15 mouse cellular contexts compared by ENCODE assay signal in the genomic region with DNA sequence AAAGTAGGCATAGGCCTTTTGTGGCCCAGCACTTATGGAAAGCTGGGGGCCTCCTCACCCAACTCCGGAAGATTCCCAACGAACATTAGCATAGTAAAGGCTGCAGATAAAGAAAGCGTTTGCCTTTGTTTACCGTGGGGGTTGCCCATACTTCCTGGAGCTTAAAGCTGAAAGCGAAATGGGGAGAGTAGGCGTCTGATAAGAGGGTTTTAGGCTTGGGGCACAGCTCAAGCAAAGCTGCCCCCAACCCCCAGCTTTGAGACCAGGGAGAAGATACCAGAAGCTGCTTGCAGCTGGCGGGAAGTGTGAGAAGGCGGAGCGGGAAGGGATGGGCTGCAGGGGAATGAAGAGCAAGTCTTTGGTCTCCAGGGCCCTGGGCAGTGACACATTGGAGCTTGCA.
DNase-seq lines count a peak whose midpoint lies in the region; ATAC-seq lines count a peak whose summit lies in the region.
"Had no signal": no experiment of that assay in that cellular context is flagged by ENCODE, and none has a peak within 500 bp of the region (broad histone marks: within the 10 kb centered on the region; RNA-seq: fewer than 3 reads in every experiment).

No protein-coding gene starts in this region.

- H3K36me3 ChIP-seq in midbrain, embryonic 10.5 days, result no peaks in the 10 kb centered on the region
- no peaks in the 10 kb centered on the region for H3K36me3 ChIP-seq in midbrain, embryonic 15.5 days (replicated peaks)
- H3K36me3 ChIP-seq: embryonic facial prominence, embryonic 15.5 days; forebrain, embryonic 12.5 days; limb, embryonic 12.5 days; neural tube, embryonic 15.5 days had no signal

- WGBS in midbrain, embryonic 10.5 days, result 15% methylated on average over 9 of the region's 9 CpGs
- 20% methylated on average over 9 of the region's 9 CpGs for WGBS in midbrain, embryonic 15.5 days

- peaks cover 54% of the 10 kb centered on the region for H3K4me1 ChIP-seq in midbrain, embryonic 10.5 days
- peaks cover 14% of the 10 kb centered on the region for H3K4me1 ChIP-seq in midbrain, embryonic 15.5 days

- ATAC-seq in midbrain, embryonic 15.5 days (replicated peaks), result no peak

- no peak overlapping the region for H3K4me3 ChIP-seq in midbrain, embryonic 10.5 days
- H3K4me3 ChIP-seq in midbrain, embryonic 15.5 days, result no peak overlapping the region
- H3K4me3 ChIP-seq: embryonic facial prominence, embryonic 15.5 days; forebrain, embryonic 12.5 days; limb, embryonic 12.5 days; neural tube, embryonic 15.5 days had no signal

- no peaks in the 10 kb centered on the region for H3K9me3 ChIP-seq in midbrain, embryonic 10.5 days (replicated peaks)
- H3K9me3 ChIP-seq in midbrain, embryonic 15.5 days, result no peaks in the 10 kb centered on the region
- H3K9me3 ChIP-seq: embryonic facial prominence, embryonic 15.5 days; forebrain, embryonic 12.5 days; limb, embryonic 12.5 days; neural tube, embryonic 15.5 days had no signal

- H3K9ac ChIP-seq in midbrain, embryonic 15.5 days, result no peak overlapping the region
- H3K9ac ChIP-seq: embryonic facial prominence, embryonic 15.5 days; forebrain, embryonic 12.5 days; limb, embryonic 12.5 days; neural tube, embryonic 15.5 days had no signal

- no peak overlapping the region for H3K4me2 ChIP-seq in midbrain, embryonic 15.5 days
- H3K4me2 ChIP-seq: embryonic facial prominence, embryonic 15.5 days; forebrain, embryonic 12.5 days; limb, embryonic 12.5 days; neural tube, embryonic 15.5 days had no signal

- DNase-seq in kidney, postnatal 10 days, result peak; percentile 33
- DNase-seq in kidney, adult 18-20 months, result no peak
- peak; percentile 24 for DNase-seq in midbrain, embryonic 10.5 days (ENCODE audit: low spot score)
- DNase-seq in MEL-GATA-1-ER (ENCODE audit: extremely low read depth, low read depth), result peak; percentile 76
- no peak for DNase-seq in gastrocnemius, postnatal 4 days (ENCODE audit: low spot score in 2 of 2)
- DNase-seq in cerebellum, adult 9-11 months, result no peak
- DNase-seq: adrenal gland, postnatal 25 days; cerebellum, adult 8-10 months; kidney, adult 9 months had no signal

- H3K27ac ChIP-seq in midbrain, embryonic 10.5 days (replicated peaks), result peak overlapping the region; percentile 64
- no peak overlapping the region for H3K27ac ChIP-seq in midbrain, embryonic 15.5 days
- H3K27ac ChIP-seq: embryonic facial prominence, embryonic 15.5 days; forebrain, embryonic 12.5 days; hindbrain, postnatal 0 days; limb, embryonic 12.5 days; neural tube, embryonic 15.5 days had no signal

- peaks cover 100% of the 10 kb centered on the region for H3K27me3 ChIP-seq in midbrain, embryonic 10.5 days (ENCODE audit: low read depth, poor library complexity, severe bottlenecking)
- H3K27me3 ChIP-seq in midbrain, embryonic 15.5 days (replicated peaks), result peaks cover 10% of the 10 kb centered on the region; the same call in 1 of the 2 replicates

Comparison
In these comparisons a context has a peak if more than half of its experiments do, and no peak if none do; other contexts are left out.
1. DNase-seq: peak in kidney, postnatal 10 days (single experiment), midbrain, embryonic 10.5 days (single experiment) and MEL-GATA-1-ER (single experiment); none in kidney, adult 18-20 months (single experiment), gastrocnemius, postnatal 4 days (0 of 2) and cerebellum, adult 9-11 months (single experiment).